Mouse (Mus musculus) midbrain, embryonic 16.5 days (tissue): ENCODE measurements around the gene Dusp28. TPM values are rescaled to one million over a fixed set of nuclear protein-coding genes. Genes with fewer than 3 reads are reported as not detected.
"Not testable (repeated sequence)": the region's sequence is repeated elsewhere in the genome, so short reads cannot be mapped to it uniquely, and the experiment has no call there.

Experiments used
- ATAC-seq: fragments of 200-750 bp; cut with Nextera tagmentation; 2 replicates; pipeline ENCODE4 v1.8.0; 2017; ENCODE audit warnings: moderate TSS enrichment
- H3K27ac ChIP-seq: fragments of 300-500 bp; sonication (generic); 2 replicates; pipeline ENCODE4 v1.5.1; 2014; ENCODE audit warnings: mild to moderate bottlenecking, low read length, mixed read lengths
- H3K27me3 ChIP-seq: fragments of 300-500 bp; sonication (generic); 2 replicates; pipeline ENCODE4 v1.6.1; 2014; ENCODE audit warnings: low read depth, low read length, mixed read lengths; ENCODE audit not compliant: control insufficient read depth, insufficient read depth
- H3K36me3 ChIP-seq: fragments of 300-500 bp; sonication (generic); 2 replicates; pipeline ENCODE4 v1.6.1; 2014; ENCODE audit warnings: mild to moderate bottlenecking, low read length, moderate library complexity, mixed read lengths; ENCODE audit not compliant: control insufficient read depth, insufficient read depth
- H3K4me1 ChIP-seq: fragments of 300-500 bp; sonication (generic); 2 replicates; pipeline ENCODE4 v1.6.1; 2014; ENCODE audit warnings: mild to moderate bottlenecking, low read length, mixed read lengths; ENCODE audit not compliant: control insufficient read depth, insufficient read depth
- H3K4me2 ChIP-seq: fragments of 300-500 bp; sonication (generic); 2 replicates; pipeline ENCODE4 v1.6.1; 2014; ENCODE audit warnings: mild to moderate bottlenecking, low read length, mixed read lengths
- H3K4me3 ChIP-seq: fragments of 300-500 bp; sonication (generic); 2 replicates; pipeline ENCODE4 v1.5.1; 2014; ENCODE audit warnings: low read depth, mild to moderate bottlenecking, low read length, moderate library complexity, mixed read lengths
- H3K9ac ChIP-seq: fragments of 300-500 bp; sonication (generic); 2 replicates; pipeline ENCODE4 v1.6.1; 2014; ENCODE audit warnings: low read depth, low read length, mixed read lengths
- H3K9me3 ChIP-seq: fragments of 300-500 bp; sonication (generic); replicated peaks from 2 replicates; pipeline ENCODE4 v1.6.1; 2014; ENCODE audit warnings: mild to moderate bottlenecking, low read length, mixed read lengths; ENCODE audit not compliant: control insufficient read depth, poor library complexity, severe bottlenecking
- WGBS: fragments of 180-500 bp; shearing (Covaris S2); extraction: QIAGEN DNeasy Blood & Tissue Kit; methylation state at CpG from one replicate; pipeline ENCODE4 v1.1.7; 2014; 5-methylcytosine and 5-hydroxymethylcytosine counted together
- polyA plus RNA-seq: library from polyadenylated mRNA; unstranded; fragments of >200 nt; fragmentation: Nextera tagmentation; extraction: Ambion mirVana; gene quantifications from 2 replicates; pipeline ENCODE4 v1.2.1, GENCODE M21; 2015

Gene Dusp28
- polyA plus RNA-seq, 1 experiment from 2014 or later: 17.5 TPM

DNA sequence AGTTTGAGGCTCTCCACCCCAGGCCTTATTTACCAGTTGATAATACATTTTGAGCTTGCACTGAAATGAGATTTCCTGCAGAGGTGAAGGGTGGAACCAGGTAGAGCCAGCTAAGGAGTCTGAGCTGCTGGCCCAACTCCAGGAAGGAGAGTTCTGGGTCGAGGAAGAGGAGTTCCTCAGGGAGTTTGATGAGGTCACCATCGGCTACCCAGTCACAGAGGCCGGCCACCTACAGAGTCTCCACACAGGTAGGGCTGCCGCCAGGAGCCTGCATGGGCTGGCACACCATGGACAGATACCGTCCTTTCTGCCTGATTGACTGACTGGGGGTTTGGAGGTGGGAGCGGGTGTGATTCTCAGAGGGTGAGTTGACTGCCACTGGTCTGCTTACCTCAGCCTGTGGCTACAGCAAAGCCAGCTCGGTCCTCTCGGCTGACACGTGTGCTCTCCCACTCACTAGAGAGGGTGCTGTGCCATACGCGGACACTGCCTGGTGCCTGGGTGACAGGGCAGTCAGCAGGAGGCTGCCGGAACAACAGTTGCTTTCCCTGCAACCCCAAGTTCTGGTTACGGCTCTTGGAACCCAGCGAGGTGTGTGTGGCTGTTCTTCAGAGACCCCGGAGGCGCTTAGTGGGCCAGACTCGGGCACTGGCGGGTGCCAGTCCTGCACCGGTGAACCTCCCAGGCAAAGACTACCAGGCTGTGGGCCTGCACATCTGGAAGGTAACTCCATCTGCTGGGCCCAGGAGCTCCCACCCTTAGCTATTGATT lies 36.6 kb downstream of the Dusp28 start:
- no peak overlapping the region for H3K9ac ChIP-seq
- H3K27ac ChIP-seq: no peak overlapping the region
- no peak overlapping the region for H3K4me3 ChIP-seq
- peaks cover 66% of the 10 kb centered on the region for H3K36me3 ChIP-seq
- ATAC-seq: no peak
- WGBS: 95% methylated on average over 19 of the region's 19 CpGs
- no peaks in the 10 kb centered on the region for H3K27me3 ChIP-seq
- H3K9me3 ChIP-seq: no peaks in the 10 kb centered on the region
- H3K4me1 ChIP-seq: no peaks in the 10 kb centered on the region
- no peak overlapping the region for H3K4me2 ChIP-seq

DNA sequence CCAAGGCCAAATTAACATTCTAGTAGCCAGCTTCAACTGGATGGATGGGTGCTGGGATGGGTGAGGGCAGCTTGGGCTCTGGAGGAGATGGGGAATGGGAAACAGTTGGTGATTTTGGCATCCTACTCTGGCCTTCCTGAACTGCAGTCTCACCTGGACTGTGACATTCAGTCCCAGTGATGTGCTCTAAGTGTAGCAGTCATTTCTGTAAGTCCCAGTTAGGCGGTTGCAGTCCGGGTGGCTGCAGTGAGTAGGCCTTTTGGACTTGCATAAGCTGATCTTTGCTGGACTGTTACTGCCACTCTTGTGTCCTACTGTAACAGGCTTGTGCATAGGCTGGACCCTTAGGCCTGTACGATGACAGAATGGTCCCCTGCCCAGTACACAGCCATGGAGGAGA lies 41.2 kb downstream of the Dusp28 start:
- Histone ChIP-seq H3K4me3 (no peak overlapping the region), H3K9me3 (no peaks in the 10 kb centered on the region), H3K9ac (no peak overlapping the region), H3K4me1 (no peaks in the 10 kb centered on the region), H3K27ac (no peak overlapping the region), H3K27me3 (no peaks in the 10 kb centered on the region), H3K36me3 (peaks cover 46% of the 10 kb centered on the region), H3K4me2 (no peak overlapping the region)
- ATAC-seq: no peak
- 95% methylated on average over 3 of the region's 3 CpGs for WGBS

DNA sequence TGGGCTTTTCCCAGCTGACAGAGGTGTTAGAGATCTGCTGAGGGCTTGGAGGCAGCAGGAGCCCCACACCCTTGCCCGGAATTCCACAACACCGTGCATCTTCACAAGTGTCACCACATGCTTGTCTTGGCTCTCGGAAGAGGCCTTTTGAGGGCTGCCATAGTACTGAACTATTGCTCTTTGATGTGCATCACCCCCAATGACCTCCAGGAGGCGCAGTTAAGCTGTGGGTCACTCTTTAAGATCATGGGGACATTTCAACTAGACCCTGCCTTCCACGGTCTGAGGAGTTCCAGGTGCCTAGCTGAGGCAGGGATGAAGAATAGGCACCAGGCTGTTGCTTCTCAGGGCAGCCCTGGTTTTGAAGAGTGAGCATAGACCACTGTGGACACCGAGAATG lies 42.6 kb downstream of the Dusp28 start:
- Histone ChIP-seq H3K4me1 (no peaks in the 10 kb centered on the region), H3K36me3 (peaks cover 40% of the 10 kb centered on the region), H3K4me3 (no peak overlapping the region), H3K9me3 (no peaks in the 10 kb centered on the region), H3K4me2 (no peak overlapping the region), H3K27me3 (no peaks in the 10 kb centered on the region), H3K27ac (no peak overlapping the region), H3K9ac (no peak overlapping the region)
- no peak for ATAC-seq
- WGBS: 62% methylated on average over 6 of the region's 6 CpGs

DNA sequence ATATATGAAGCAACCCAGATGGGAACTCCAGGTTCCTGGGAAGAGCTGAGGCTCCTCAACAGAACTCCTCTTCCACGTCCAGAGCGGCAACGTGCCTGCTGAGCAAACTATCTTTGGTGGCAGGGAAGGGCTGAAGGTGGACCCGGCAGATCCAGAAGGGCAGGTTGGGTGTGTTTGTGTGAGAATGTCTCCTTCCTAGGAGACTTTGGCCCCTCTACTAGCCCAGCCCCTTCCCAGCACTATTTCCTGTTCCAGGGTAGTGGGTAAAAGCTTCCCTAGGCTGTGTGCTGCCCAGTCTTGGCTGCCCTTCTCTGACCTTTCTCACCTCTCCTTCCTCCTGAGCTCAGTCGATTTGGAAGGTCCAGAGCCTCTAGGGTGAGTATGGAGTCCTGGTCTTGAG lies 43.8 kb downstream of the Dusp28 start, which contains the start of gene Gpr35:
Gene Gpr35, plus strand, starts transcription at position 259 of the 400 bp plus-strand sequence.
- 84% methylated on average over 5 of the region's 5 CpGs for WGBS

DNA sequence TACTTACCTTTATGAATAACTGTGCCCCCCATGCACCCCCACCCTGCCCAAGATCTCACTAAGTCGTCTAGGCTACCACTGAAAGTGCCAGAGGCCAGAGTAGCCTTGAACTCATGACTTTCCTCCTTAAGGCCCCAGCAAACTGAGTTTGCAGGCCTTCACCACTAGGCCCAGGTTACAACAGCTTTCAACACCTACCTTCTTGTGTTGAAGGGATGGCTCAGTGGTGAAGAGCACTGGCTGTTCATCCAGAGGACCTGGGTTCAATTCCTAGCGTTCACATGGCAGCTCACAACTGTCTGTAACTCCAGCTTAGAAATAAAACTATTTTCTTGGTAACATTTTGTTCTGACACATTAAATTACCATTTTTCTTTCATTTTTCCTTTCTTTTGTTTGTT lies 46.9 kb downstream of the Dusp28 start:
- Histone ChIP-seq H3K9ac (no peak overlapping the region), H3K9me3 (no peaks in the 10 kb centered on the region), H3K4me2 (no peak overlapping the region), H3K36me3 (peaks cover 5% of the 10 kb centered on the region; the same call in 1 of the 2 replicates), H3K4me1 (no peaks in the 10 kb centered on the region), H3K4me3 (no peak overlapping the region), H3K27ac (no peak overlapping the region), H3K27me3 (no peaks in the 10 kb centered on the region)
- ATAC-seq: no peak
- 70% methylated on average over 2 of the region's 2 CpGs for WGBS

More for the DNA sequence above, 43.8 kb downstream of the Dusp28 start, which contains the start of gene Gpr35:
- ATAC-seq: no peak
- peaks cover 29% of the 10 kb centered on the region for H3K36me3 ChIP-seq
- H3K9ac ChIP-seq: no peak within 1 kb of the TSS
- H3K4me1 ChIP-seq: no peaks in the 10 kb centered on the region
- H3K4me2 ChIP-seq: no peak within 1 kb of the TSS
- no peaks in the 10 kb centered on the region for H3K9me3 ChIP-seq
- H3K27me3 ChIP-seq: no peaks in the 10 kb centered on the region
- no peak within 1 kb of the TSS for H3K4me3 ChIP-seq
- no peak within 1 kb of the TSS for H3K27ac ChIP-seq

DNA sequence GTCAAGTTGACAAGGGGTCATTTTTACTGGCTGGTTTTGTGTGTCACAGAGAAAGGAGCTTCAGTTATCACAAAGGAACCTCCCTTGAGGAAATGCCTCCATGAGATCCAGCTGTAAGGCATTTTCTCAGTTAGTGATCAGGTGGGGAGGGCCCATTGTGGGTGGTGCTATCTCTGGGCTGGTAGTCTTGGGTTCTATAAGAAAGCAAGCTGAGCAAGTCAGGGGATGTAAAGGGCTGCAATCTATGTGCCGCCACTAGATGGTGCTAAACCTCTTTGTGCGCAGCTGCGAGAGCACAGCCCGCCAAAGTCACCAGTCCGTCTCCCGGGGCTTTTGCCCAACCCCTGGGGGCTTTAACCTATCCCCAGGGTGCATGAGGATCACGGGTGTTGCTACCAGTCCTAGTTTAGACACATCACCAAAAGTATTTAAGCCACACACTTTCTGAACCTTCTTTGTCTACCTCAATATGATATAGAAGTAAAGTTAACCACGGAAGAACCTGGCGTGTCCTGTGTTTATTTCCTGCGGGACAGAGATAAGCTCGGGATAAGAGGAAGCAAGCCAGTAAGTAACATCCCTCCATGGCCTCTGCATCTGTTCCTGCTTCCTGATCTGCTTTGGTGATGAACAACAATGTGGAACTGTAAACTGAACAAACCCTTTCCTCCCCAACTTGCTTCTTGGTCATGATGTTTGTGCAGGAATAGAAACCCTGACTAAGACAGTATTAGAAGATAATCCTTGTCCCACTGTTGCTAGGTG lies 50.0 kb downstream of the Dusp28 start:
- H3K4me3 ChIP-seq, H3K27me3 ChIP-seq, H3K4me1 ChIP-seq, H3K9ac ChIP-seq, H3K9me3 ChIP-seq, H3K36me3 ChIP-seq, H3K27ac ChIP-seq: not testable (repeated sequence)
- 0 out of 2 replicates have a peak, but pooled peaks have one; percentile 14 for ATAC-seq
- H3K4me2 ChIP-seq: peak overlapping the region; percentile 34
- WGBS: 8% methylated on average over 9 of the region's 11 CpGs

Other genes with a start within 250 kb of the Dusp28 start
- gene Gpc1, start 75.3 kb upstream of the Dusp28 start, polyA plus RNA-seq: 49.3 and 54.6 TPM in 2 replicates
- 0.63 and 0.82 TPM in 2 replicates for gene Ankmy1, start 4.1 kb upstream of the Dusp28 start, polyA plus RNA-seq
- 26.5 and 28.4 TPM in 2 replicates for gene Rnpepl1, start 3.8 kb downstream of the Dusp28 start, polyA plus RNA-seq
- gene Capn10, start 27.4 kb downstream of the Dusp28 start, polyA plus RNA-seq: 62.3 and 65.1 TPM in 2 replicates
- 0.18 and 0.52 TPM in 2 replicates for gene Gpr35, start 43.9 kb downstream of the Dusp28 start, polyA plus RNA-seq
- not detected in 2 replicates for gene Aqp12, start 99.4 kb downstream of the Dusp28 start, polyA plus RNA-seq
- 514 and 519 TPM in 2 replicates for gene Kif1a, start 195.0 kb downstream of the Dusp28 start, polyA plus RNA-seq
- gene Agxt, start 228.3 kb downstream of the Dusp28 start, polyA plus RNA-seq: not detected in 2 replicates